Mouse (Mus musculus): ENCODE measurements around the gene Stam.
"Not testable (repeated sequence)": the region's sequence is repeated elsewhere in the genome, so short reads cannot be mapped to it uniquely, and the experiment has no call there.

The Stam gene

DNA sequence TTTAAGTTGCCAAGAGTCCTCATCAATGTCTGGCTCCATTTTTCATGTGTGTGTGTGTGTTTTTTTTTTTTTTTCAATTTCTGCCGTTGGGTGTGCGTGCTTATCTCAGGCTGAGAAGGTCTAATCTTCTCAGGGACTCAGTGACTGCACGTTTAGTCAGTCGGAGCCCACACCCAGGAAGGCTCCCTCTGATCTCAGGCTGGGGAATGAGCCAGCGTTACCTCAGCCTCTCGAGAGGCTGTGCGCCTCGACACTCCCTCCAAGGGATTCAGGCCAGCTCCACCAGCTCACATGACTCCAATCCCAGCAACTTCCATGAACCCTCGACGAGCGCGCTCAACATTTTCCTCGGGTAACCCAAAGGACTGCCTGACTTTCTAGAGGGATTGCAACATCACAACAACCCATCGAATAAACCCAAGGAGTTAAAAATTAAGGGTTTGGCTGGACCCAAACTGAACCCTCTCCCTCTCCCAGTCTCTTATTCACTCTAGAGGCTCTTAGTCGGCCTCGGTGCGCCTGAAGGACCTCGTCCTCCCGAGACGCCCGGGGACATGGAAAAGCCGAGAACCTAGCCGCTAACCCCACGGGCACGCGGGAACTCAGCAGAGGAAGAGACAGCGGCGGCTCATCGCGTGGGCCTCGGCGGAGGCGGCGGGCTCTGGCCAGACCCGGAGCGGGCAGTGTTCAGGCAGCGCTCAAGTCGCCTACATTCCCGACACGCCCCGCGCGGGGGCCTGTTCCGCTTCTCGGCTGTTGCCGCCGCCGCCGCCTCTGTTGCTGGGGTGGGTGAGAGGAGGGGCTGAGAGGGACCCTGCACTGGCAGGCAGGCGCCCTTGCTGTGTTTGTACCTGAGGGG lies at the start of gene Stam:
TSS of gene Stam (plus strand) at position 737 of the 859 bp plus-strand sequence.
- DNase-seq (ENCODE audit: extremely low spot score, low spot score) = peak; percentile 96

GRCm38 (mm10) chr2:14041249-14041648 lies 32.6 kb upstream of the Stam start:
- DNase-seq (ENCODE audit: extremely low spot score, low spot score) = no peak

DNA sequence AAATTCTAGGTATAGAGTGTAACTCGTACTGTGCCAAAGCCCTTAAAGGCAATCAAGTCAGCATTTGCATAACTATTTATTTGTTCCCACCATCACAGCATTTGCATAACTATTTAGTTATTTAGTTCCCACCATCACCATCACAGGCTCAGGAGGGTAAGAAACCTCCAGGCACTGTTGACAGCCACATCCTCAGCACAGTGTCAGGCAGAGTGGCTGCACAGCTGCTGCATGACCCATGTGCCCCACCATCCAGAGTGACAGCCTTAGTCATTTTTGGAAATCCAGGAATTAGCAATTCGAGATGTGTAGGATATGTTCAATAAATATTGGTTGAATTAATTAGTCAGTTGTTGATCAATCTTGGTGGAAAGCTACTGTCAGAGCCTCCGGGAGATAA lies 30.9 kb upstream of the Stam start:
- DNase-seq (ENCODE audit: extremely low spot score, low spot score) = no peak

GRCm38 (mm10) chr2:14043577-14044170 lies 30.2 kb upstream of the Stam start:
- no peak for DNase-seq (ENCODE audit: extremely low spot score, low spot score)

DNA sequence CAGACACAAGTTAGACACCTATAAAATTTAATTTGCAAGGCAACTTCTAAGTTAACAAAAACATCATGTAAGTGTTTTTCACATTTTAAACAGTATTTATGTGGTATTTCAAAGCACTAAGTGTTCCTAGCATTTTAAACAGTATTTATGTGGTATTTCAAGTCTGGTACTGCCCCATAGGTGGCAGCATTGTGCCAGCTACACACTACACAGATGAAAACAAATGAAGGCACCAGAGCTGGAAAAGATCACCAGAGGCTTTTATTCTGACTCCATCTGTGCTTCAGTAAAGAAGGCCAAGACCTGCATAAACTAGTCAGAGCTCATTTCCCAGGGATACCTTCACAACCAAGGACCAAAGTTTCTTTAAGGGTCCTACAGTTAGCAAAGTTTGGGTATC lies 25.5 kb upstream of the Stam start:
- DNase-seq (ENCODE audit: extremely low spot score, low spot score) = peak; percentile 40

DNA sequence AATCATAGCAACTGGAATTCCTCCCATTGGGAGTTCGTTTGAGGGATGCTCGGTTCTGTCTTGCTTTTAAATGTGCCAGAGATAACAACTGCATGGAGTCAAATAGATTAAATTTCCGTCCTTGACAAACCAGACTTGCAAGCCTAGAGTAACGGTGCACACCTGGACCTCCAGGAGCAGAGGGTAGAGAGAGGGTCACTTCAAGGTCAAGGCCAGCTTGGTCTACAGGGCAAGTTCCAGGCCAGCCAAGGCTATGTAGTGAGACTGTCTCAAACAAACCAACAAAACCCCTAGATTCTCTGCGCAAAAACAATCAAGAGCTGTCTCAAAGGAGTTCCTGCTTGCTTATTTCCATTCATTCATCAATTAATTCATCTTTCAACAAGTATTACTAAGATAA lies 25.1 kb upstream of the Stam start:
- no peak for DNase-seq (ENCODE audit: extremely low spot score, low spot score)

DNA sequence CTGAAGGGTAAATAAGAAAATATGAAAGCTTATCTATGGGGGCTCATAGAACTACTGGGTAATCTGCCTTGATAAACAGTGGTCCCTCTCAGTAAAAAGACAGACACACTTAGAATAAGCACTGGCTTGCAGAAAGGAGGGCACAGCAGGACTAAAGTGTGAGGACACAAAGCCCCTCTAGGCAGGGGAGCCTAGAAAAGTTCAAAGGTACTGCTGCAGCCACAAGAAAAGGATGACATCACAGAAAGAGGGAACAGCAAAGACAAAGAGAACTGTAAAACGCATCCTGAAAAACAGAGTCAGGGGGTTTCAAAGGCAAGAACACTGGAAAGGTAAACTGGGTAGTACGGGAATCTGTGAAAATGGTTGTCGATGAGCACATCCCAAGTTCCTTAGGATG lies 20.3 kb upstream of the Stam start:
- no peak for DNase-seq (ENCODE audit: extremely low spot score, low spot score)

DNA sequence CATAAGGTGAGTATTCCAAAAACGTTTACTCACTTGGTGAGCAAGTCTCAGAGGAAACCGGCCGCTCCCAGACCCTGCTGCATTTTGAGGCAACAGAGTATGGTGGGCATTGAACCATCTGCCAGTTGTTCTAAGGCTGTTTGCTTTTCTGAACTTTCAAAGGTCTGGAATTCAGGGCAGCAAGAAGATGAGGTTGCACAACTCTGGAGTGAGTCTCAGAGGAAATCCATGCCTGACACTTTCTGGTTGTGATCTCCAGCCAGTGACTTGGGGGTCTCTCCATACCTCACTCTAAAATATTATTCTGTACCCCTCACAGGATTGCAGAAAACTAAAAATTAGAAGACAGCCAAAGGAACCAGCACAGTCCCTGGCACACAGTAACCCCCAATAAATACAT lies 19.7 kb upstream of the Stam start:
- no peak for DNase-seq (ENCODE audit: extremely low spot score, low spot score)

- no peak for DNase-seq (ENCODE audit: extremely low spot score, low spot score)
These were observed 19.2 kb upstream of the Stam start for GRCm38 (mm10) chr2:14054716-14055115.

DNA sequence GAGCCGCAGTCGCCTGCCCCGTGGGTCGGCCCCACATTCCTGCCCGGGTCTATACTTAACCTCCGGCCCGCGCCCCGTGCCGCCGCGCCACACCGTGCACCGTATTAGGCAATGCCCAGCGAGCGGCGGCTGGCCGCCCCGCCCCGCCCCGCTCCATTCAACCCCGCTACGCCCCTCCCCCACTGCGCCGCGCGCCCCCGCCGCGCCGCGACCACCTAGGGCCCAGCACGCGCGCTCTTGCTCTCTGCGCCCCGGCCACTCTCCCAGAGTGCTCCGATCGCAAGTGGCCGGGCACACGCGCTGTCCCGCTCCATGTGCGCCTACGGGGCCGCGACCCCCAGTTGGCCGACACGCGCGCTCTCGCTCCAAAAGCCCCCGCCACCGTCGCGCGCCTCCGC lies 18.7 kb upstream of the Stam start:
- DNase-seq (ENCODE audit: extremely low spot score, low spot score) = peak; percentile 93

GRCm38 (mm10) chr2:14055566-14056331 lies 18.1 kb upstream of the Stam start, which contains the start of gene Hacd1:
Gene Hacd1 (minus strand): TSS chr2:14056135.
- DNase-seq (ENCODE audit: extremely low spot score, low spot score) = peak; percentile 76

- no peak for DNase-seq (ENCODE audit: extremely low spot score, low spot score)
These were observed 7.9 kb upstream of the Stam start for GRCm38 (mm10) chr2:14065704-14066650.

DNA sequence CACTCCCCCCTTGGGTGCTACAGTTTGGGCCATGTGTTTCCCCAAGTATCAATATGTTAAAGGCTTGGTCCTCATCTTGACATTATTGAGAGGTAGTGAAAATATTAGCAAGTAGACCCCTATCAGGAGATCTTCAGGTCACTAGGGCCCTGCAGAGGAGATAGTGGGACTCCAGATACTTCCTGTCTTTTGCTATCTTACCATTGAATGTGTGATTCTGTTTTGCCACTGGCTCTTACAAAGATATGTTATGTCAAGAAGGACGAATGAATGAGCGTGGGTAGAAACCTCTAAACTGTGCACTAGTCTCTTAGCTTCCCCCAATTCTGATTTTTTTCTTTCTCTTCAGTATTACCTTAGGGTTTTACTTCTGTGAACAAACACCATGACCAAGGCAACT lies 4.9 kb upstream of the Stam start:
- DNase-seq (ENCODE audit: extremely low spot score, low spot score) = no peak

DNA sequence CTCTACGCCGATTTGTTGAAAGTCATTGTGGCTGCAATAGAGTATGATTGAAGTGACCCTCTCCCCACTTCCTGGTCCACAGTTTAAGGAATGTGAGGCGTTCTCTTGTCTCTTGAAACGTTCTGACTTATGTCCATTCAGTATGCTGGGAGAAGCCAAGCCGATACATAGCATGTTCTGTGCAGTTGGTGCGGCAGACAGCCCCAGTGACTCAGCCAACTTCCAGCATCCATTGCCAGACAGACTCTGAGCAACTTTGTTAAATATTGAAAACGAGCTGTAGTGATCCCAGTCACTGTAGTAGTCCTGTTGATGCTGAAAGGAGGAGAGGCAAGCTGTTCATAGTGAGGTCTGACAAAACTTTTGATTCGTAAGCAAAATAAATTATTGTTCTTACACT lies 3.4 kb upstream of the Stam start:
- no peak for DNase-seq (ENCODE audit: extremely low spot score, low spot score)

- no peak for DNase-seq (ENCODE audit: extremely low spot score, low spot score)
These were observed 913 bp upstream of the Stam start for GRCm38 (mm10) chr2:14073008-14073361.

DNA sequence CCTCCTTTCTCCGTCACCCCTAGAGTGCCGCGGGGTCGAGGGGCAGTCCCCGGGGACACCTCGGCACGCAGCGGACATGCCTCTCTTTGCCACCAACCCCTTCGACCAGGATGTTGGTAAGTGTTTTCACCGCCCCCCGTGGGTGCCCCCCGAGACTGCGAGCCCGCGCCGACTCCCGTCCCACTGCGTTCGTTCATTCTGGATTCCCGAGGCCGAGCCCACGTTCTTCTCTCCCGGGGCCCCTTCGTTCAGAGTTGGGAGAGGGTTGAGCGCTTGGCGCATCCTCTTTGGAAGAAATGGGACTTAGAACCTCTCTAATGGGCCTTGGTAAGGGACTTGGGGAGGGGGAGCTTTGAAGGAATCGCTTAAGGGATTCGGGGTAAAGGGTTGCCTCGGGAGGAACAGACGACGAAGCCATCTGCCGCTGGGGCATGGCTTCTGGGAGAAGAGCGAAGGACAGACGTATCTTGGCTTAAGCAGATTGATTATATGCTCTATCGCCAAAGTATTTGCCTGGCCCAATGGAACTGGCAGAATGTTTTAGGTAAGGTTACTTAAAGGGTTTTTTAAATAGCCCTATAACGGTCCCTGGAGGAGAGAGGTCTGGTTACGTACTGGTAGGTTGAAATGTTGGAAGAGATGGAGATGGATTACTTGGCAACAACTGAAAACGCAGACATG lies 463 bp downstream of the Stam start:
- no peak for DNase-seq (ENCODE audit: extremely low spot score, low spot score)

GRCm38 (mm10) chr2:14078527-14078926 lies 4.6 kb downstream of the Stam start:
- not testable (repeated sequence) for DNase-seq (ENCODE audit: extremely low spot score, low spot score)

- DNase-seq (ENCODE audit: extremely low spot score, low spot score) = no peak
These were observed 26.6 kb downstream of the Stam start for GRCm38 (mm10) chr2:14100533-14100932.

DNA sequence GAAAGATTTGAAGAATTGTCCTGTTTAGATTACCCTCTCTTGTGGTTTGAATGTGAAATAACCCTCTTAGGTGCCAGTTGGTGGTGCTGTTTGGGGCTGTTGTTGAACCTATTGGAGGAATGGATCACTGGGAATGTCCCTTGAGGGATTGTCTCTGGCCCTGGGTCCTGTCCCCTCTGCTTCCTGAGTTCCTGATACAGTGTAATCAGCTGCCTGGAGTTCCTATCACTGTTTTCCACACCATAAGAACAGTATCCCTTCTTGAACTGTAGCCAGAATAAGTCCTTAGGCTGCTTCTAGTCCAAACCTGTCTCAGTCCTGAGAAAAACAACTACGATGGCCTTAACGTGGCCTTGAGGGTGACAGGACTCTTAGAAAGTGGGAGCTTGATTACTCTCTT lies 28.7 kb downstream of the Stam start:
- DNase-seq (ENCODE audit: extremely low spot score, low spot score) = no peak

DNA sequence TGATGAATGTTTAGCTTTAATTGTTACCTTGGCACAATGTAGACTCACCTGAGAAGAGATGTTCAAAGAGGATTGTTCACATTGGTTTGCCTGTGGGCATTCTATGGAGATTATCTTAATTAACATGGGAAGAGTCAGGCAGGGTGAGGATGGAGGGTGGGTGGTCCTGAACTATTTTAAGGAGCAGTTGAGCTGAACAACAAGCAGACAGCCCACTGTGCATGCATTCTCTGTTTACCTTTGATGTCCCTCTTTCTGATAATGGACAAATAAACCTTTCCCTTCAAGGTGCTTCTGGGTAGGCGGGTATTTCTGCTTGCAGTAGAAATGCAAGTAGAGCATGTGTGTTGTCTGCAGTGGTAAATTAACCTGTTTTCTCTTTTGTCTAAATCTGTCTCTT lies 30.0 kb downstream of the Stam start:
- DNase-seq (ENCODE audit: extremely low spot score, low spot score) = no peak

DNA sequence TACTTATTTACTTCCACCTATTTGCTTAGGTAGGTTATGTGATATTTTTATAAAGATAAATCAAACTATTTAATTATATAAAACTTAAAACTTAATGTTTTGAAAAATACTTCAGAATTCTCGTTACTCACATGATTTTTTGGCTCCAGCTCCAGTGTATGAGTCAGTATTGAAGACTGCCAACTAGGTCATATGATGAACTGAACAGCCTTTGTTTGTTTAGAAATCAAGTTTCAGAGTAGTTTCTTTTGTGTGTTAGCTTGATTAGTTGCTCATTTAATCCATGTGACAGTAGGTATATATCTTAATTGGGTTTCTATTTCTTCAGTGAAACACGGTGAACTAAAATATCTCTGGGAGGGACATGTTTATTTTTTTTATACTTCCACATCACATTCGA lies 33.8 kb downstream of the Stam start:
- no peak for DNase-seq (ENCODE audit: extremely low spot score, low spot score)
